Mouse (Mus musculus) gastrocnemius, postnatal 10 days (tissue): ENCODE results near the gene Jtb. TPM values are rescaled to one million over a fixed set of nuclear protein-coding genes. Genes with fewer than 3 reads are reported as not detected.
"Not testable (repeated sequence)": the region's sequence is repeated elsewhere in the genome, so short reads cannot be mapped to it uniquely, and the experiment has no call there.

ENCODE experiments used
- DNase-seq: peaks from one replicate; pipeline ENCODE4 v3.0.0; 2021; ENCODE audit warnings: mixed read lengths
- total RNA-seq, 2 experiments: library from RNA; stranded (reverse); gene quantifications; 2 replicates each; pipeline ENCODE4 v1.2.3; 2021

Jtb gene
- total RNA-seq, 2 experiments from 2014 or later, result 48.6 to 52.8 TPM

DNA sequence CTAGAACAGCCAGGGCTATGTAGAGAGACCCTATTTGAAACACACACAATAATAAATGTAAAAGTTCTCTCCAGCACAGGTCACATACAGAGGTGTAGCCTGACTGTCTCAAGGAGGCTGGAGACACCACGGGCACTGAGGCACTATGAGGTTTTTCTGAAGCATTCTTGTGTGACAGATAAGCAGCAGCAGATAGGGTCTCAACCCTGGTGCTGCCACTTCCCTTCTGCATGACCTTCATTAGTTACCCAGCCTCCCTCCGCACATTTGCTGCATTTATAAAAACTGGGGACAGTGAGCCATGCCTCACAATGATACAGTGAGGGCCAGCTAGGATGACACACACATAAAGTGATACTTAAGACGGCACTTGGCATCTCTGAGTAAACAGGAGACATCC, 8.5 kb upstream of the Jtb start:
- DNase-seq, result no peak

DNA sequence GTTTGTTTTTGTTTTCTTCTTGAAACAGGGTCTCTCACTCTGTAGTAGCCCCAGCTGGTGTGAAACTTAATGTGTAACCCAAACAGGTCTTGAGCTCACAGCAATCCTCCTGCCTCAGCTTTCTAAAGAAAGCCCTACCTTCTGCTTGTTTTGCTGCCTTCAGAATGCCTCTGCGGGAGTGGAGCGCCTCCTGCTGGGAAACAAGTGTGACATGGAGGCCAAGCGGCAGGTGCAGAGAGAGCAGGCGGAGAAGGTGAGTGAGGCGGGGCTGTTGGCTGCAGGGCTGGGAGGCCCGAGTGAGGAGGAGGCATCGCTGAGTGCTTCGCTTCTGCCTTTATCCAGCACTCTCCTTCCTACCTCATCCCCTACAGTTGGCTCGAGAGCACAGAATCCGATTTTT, 7.1 kb upstream of the Jtb start:
- DNase-seq, result no peak

GRCm38 (mm10) chr3:90231075-90231474, 322 bp upstream of the Jtb start:
- no peak for DNase-seq

GRCm38 (mm10) chr3:90241251-90241650, 9.9 kb downstream of the Jtb start:
- DNase-seq, result no peak

DNA sequence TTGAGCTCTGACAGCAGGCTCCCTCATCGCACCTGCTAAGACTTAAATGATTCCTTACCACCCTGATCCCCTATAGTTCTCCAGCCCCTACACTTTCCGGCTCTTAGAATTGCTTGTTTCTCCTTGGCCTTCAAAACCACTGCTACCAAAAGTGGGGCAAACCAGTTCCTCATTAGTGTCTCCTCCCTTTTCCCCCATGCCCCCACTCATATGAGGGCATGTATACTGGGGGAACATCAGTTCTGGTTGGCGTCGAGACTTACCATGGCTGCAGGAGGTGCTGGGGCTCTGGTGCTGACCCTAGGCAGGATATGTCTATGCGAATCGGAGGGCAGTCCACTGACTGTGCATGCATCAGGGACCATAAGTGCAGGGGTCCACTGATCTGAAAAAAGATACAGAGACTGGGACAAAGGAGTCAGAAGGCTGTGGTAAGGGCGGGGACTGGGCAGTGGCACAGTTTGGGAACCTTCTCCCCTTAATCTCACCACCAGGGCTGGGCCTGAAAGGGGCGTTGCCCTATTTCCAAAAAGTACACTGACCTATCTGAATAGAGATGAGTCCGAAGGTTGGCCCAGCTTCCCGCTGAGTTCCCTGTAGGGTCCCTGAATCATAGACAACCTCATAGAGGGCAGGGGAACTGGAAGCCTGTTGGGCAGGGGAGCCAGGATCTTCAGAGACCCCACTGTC, 10.4 kb downstream of the Jtb start:
- DNase-seq, result no peak

GRCm38 (mm10) chr3:90242984-90243775, 11.8 kb downstream of the Jtb start, which contains the start of gene Creb3l4:
Gene Creb3l4 (minus strand): TSS chr3:90243512.
- peak; percentile 28 for DNase-seq

DNA sequence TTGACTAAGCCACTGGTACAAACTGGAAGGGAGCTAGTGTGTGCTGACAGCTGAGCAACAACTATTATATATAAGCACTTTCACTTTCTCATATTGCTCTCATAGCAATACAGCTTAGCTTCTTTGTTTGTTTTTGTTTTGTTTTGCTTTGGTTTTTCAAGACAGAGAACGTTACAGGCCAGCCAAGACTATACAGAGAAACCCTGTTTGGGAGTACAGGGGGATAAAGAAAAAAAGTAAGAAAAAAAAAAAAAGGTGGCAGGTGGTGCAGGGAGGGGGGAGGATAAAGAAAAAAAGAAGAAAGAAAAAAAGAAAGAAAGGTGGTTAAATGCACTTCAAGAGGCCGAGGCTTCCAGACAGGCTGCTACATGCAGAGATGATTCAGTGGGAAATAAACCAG, 14.0 kb downstream of the Jtb start:
- no peak for DNase-seq

- no peak for DNase-seq
Observed at GRCm38 (mm10) chr3:90247630-90247959, 16.2 kb downstream of the Jtb start.

DNA sequence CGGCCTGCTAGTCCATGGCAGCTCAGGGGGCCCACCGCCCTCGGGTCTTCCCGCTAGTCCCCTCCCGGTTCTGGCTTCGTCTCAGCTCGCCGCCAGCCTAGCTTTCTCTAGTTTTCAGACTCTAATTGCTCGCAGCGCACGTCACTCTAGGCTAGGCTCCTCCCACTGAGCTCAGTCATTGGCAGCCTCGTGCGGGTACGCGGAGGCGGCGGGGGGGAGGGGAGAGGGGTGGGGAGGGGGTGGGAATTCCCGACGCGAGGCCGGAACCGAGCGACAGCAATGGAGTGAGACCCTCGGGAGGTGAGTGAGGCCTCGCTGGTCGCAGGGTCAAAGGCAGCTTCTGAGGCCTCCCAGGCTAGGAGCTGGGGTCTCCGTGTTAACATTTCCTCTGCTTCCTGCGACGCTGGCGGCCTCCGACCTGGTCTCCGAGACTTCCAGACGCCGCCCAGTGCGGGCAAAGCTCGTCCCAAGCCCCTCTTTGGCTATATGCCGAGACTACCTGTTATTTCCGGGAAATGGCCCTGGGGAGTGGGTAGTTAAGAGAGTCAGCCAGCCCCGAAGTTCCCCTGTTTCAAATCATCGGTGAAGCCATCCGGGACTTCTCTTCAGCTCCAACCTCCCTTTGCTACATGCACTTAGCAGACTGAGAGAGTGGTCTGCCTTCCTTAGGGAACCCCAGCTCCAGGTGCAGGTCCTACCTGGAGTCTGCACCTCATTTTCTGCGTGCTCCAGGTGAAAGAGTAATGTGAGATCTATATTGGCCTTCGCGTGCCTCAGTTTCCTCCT, 16.8 kb downstream of the Jtb start, which contains the start of gene Slc39a1:
Gene Slc39a1 (plus strand): TSS at position 213 of the 786 bp plus-strand sequence.
- peak; percentile 87 for DNase-seq

DNA sequence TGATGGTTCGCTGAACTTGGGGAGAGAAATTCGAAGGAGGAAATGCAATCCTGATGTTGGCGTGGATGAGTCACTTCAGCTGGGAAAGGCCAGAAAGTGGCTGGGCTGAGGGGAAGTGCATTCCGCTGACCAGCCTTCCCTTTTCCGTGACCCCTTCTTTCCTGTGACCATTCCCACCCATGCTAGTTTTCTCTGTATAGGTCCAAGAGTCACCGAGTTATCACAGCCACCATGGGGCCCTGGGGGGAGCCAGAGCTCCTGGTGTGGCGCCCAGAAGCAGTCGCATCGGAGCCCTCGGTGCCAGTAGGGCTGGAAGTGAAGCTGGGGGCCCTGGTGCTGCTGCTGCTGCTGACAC, 17.3 kb downstream of the Jtb start:
- peak; percentile 33 for DNase-seq

GRCm38 (mm10) chr3:90250791-90251190, 19.4 kb downstream of the Jtb start:
- no peak for DNase-seq

GRCm38 (mm10) chr3:90251731-90252226, 20.4 kb downstream of the Jtb start:
- not testable (repeated sequence) for DNase-seq

DNA sequence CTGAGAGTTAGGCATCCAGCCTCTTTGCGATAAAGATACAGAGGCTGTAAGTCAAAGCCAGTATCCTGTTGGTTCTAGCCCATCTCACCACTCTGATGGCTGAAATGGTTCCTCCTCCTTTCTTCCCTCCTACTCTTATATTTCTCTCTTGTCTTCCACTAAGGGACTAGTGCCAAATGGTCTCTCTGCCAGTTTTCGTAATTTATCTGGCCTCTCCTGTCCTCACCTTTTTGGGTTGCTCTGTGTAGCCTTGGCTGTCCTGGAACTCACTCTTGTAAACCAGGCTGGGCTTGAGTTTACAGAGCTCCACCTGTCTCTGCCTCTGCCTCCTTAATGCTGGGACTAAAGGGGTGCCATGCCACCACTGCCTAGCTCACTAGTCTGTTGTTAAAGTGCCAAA, 21.3 kb downstream of the Jtb start:
- not testable (repeated sequence) for DNase-seq

- DNase-seq, result not testable (repeated sequence)
Observed at GRCm38 (mm10) chr3:90253174-90253573, 21.8 kb downstream of the Jtb start.

DNA sequence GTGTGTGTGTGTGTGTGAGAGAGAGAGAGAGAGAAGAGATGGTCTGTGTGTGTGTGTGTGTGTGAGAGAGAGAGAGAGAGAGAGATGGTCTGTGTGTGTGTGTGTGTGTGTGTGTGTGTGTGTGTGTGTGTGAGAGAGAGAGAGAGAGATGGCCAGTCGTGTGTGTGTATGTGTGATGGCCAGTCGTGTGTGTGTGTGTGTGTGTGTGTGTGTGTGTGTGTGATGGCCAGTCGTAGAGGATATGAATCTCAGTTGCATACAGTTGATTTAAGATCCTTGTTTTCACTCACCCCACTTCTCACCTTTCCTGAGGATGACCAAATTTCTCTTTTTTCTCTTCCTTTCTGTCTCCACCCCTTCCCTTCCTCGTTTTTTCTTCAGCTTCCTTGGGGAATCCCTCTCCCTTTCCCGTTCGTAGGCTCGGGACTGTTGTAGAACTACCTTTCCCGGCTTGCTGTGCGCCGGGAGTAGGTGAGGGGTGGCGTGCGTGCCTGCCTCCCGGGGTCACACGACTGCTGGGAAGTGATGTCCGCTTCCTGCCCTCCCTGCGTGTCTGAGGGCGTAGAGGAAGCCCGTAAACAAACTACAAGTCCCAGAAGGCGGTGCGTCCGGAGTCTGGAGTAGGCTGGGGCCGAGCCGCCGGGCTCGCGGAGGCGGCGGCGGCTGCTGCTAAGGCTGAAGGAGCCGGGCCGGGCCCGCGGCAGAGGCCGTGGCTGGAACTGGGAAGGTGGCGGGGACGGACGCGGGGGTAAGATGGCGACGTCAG, 22.4 kb downstream of the Jtb start, which contains the start of gene Crtc2:
Gene Crtc2 (plus strand): TSS at position 511 of the 766 bp plus-strand sequence.
- DNase-seq, result peak; percentile 86

GRCm38 (mm10) chr3:90254419-90255193, 23.2 kb downstream of the Jtb start:
- DNase-seq, result no peak

DNA sequence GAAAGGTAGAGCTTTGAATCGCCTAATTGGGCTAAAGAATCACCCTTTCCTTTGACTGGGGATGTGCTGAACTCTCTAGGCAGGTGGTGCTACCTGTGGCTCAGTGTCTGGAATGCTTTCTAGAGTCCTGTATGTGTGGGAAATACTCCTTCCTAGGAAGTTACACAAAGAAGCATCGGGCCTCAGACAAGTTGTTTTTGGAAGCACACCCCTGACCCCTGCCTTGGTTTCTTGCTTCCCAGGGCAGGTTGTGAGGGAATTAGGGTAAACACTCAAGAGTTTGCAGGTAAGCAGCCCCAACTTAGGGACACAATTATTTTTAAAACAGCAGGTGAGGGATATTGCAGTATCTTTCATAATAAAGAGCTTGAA, 23.8 kb downstream of the Jtb start:
- no peak for DNase-seq

- DNase-seq, result no peak
Observed at GRCm38 (mm10) chr3:90255784-90256353, 24.5 kb downstream of the Jtb start.

- DNase-seq, result no peak
Observed at GRCm38 (mm10) chr3:90256731-90257530, 25.5 kb downstream of the Jtb start.

DNA sequence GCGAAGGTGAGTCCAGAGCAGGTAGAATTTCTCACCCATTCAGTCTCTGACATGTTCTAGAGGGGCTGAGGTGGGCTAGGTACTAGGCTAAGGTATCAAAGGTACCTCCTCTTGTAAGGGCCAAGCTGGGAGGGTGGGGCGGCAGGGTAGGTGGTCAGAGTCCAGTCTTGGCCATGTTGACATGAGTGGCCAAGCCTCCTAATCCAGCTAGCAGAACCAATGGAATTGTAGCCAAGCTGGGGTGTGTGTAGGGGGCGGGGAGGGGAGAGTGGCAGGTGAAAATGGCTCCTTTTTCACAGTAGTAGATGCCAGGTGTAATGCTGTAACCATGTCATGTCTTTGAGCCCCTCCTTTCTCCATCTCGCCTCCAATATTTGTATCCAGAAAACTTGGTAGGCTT, 27.1 kb downstream of the Jtb start:
- no peak for DNase-seq
